Mouse (Mus musculus) heart, postnatal 0 days (tissue): Measurements from ENCODE around the gene Olfr93.

Source experiments
- CTCF ChIP-seq: IDR thresholded peaks from 2 replicates; pipeline ENCODE4 v1.5.1; 2016; ENCODE audit warnings: antibody characterized with exemption, control low read depth, low read depth
- EP300 ChIP-seq: IDR thresholded peaks from 2 replicates; pipeline ENCODE4 v1.6.1; 2016; ENCODE audit warnings: antibody characterized with exemption, low read depth

DNA sequence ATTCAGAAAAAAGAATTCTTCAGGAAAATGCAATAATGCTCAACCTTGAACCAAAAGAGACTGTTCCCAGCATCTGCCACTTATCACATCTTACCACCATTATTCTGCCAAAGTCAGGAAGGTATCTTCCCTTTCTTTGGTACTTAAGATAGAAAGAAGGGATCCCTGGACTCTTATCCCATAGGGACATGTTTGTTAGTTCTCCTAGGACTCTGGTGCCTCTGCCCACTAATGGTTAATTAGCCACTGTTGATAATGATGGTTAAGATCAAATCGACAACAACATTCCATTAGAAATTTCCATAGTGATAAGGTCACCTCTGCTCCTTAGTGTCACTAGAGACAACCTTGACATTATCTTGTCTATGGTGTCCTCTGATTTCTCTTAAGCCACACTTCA lies 63.1 kb downstream of the Olfr93 start, which contains the start of gene Olfr91:
- no peak for TF ChIP-seq CTCF
- no peak for TF ChIP-seq EP300
